Mouse (Mus musculus): ENCODE measurements at regions not wholly inside any gene's neighbourhood (a gene's known extent, or its start where the extent isn't known, plus 50 kb on each side); places are given as distances from the start of the nearest gene placed in this dataset.

DNA sequence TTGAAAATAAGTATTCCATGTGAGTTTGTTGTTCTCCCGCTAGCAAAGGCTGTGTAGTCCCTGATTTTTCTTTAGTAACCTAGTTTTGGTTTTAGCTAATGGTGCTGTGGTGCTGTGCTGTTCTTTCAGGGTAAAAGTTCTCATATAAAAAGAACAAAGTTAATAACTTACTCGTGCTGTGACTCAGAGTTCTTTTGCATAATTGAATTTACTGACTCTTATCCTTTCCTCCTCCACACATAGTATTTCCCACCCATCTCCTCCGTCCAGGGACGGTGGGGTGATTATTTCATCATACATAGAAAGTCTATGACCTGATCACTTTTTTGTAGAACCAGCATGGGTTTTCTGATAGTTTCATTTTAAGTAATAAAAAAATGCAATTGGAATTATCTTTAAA lies 673.1 kb upstream of the 4930412O13Rik start:
- TF ChIP-seq CTCF (IDR thresholded peaks at IDR 0.05; ENCODE audit: low read depth) (no peak), EP300 (IDR thresholded peaks at IDR 0.05; ENCODE audit: low read depth) (no peak)
